Mouse (Mus musculus): Measurements from ENCODE around the gene Hoga1.

The Hoga1 gene

GRCm38 (mm10) chr19:42118596-42118995 lies 73.2 kb downstream of the Hoga1 start:
- CTCF ChIA-PET, result no interaction called here

DNA sequence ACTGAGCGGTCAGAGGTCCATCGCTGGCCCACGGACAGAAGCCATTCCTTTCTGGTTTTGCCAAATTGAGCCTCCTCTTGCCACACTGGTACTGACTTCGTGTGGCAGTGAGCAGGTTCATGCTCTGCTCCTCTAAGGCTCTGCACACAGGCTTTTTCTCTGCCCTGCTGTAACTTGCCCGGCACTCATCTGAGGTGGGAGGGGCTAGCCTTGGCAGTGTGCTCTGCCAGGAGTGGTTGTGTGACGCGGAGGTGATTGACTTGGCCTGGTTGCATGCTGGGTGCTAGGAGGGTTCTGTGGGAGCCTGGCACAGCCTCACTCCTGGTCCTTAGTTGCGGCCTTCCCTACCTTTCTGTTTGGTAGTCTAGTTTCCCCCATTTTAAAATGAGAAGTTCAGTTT lies 75.0 kb downstream of the Hoga1 start:
- CTCF ChIA-PET, result no interaction called here

Data from spleen, embryonic (tissue).